Mouse (Mus musculus): Measurements from ENCODE around the gene Lsm7.

Gene Lsm7

GRCm38 (mm10) chr10:80813366-80813765, 41.6 kb downstream of the Lsm7 start, which contains the start of gene Jsrp1:
TSS of gene Jsrp1 (minus strand) at chr10:80813498.
- DNase-seq (ENCODE audit: low spot score in 2 of 2) = no peak

GRCm38 (mm10) chr10:80812391-80813041, 42.5 kb downstream of the Lsm7 start:
- DNase-seq (ENCODE audit: low spot score in 2 of 2) = no peak

- DNase-seq (ENCODE audit: low spot score in 2 of 2) = no peak
Observed at GRCm38 (mm10) chr10:80810084-80810483, 44.9 kb downstream of the Lsm7 start.

DNA sequence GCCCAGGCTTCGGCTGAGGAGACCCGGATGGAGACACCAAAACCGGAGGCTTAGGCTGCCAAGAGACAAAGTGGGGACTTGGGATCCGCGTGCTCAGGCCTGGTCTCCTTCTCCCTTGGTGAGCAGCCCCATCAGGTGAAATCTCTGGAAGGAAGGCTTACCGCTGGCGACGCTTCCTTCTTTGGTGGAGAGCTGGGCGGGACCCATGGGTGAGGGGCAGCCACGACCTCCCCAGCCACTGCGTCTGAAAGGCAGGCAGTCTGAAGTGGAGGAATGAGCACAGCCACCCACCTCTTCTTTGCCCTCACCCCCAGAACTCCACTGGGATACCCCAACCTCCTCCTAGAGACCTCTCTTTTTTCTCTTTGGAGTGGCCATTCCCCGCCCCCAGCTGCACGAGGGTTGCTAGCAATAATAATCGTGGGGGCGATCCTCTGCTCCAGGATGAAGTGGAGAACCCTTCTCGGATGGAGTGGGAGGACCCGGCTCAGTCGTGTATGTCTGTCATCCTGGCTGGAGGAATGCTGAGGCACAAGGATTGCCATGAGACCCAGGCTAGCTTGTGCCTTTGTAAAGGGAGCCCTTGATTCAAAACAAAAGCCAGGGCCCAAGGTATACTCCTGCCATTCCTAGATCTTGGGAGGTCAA, 45.9 kb downstream of the Lsm7 start:
- DNase-seq (ENCODE audit: low spot score in 2 of 2) = peak; percentile 42 to 54

DNA sequence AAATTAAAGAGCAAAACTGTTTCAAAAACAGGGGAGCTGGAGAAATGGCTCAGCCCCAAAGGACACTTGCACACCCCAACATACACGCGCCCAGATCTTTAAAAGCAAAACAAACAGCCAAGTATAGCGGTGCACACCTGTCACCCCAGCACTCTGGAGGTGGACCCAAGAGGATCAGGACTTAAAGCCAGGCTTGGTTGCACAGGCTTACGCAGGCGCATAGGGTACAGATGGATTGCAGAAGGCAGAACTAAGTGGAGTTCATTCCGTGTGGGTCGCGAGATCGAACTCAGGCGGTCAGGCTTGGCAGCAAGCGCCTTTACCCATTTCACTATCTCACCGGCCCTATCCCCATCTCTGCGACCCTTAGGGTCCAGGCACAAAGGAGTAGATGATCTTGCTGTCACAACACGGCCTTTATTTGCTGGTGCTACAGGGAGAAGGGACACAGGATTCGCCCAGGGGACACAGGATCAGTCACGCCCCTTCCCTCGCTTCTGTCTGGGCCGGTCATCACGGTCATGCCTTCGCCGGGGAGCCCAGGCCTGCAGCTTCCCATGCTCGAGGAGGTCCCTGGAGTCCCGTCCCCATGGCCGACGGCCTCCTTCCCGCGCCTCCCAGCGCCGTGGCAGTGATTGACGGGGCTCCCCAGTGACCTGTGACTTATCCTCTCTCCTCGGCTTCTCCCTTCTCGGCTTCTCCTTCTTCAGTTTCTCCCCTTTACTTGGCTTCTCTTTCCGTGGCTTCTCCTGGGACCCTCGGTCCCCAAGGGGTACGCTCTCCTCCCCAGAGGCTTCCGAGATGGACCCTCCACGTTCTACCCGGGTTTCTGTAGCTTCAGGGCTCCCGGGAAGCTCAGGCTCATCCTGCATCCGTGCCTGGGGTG, 46.7 kb downstream of the Lsm7 start:
- no peak for DNase-seq (ENCODE audit: low spot score in 2 of 2)

GRCm38 (mm10) chr10:80807057-80807627, 47.9 kb downstream of the Lsm7 start:
- peak; percentile 89 to 92 for DNase-seq (ENCODE audit: low spot score in 2 of 2)

DNA sequence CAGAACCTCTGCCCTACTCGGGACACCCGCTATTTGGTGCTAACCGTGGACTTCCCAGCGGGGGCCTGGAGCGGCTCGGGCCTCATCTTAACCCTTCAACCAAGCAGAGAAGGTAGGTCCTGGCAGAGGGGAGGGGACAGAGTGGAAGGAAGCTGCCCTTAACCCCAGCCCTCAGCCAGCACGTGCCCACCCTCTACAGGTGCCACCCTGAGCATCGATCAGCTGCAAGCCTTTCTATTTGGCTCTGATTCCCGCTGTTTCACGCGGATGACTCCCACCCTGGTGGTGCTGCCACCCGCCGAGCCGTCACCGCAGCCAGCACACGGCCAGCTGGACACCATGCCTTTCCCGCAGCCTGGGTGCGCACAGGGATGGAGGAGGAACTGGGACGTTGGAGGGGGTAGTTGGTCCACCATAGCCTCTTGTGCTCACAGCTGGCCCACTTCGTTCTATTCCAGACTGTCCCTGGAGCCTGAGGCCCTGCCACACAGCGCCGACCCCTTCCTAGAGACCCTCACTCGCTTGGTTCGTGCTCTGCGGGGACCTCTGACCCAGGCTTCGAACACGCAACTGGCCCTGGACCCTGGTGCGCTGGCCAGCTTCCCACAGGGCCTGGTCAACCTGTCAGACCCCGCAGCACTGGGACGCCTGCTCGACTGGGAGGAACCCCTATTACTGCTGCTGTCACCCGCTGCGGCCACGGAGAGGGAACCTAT, 48.5 kb downstream of the Lsm7 start:
- no peak for DNase-seq (ENCODE audit: low spot score in 2 of 2)

DNA sequence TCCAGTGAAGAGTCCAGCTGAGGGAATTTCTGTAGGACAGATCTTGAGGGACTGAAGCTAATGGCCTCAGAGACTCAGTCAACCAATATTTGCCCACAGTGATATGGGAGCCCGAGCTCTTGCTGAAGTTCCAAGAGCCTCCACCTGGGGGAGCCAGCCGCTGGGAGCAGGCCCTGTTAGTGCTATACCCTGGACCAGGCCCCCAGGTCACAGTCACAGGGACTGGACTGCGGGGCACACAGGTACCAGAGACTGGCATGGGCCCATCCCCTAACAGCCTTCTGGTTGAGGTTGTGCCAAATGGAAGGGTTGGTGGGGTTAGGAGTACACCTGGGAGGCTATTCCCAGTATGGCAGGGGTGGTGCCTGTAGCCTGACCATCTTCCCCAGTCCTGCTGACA, 49.1 kb downstream of the Lsm7 start:
- peak; percentile 76 for DNase-seq (ENCODE audit: low spot score in 2 of 2)

GRCm38 (mm10) chr10:80805322-80805721, 49.7 kb downstream of the Lsm7 start:
- DNase-seq (ENCODE audit: low spot score in 2 of 2) = no peak

DNA sequence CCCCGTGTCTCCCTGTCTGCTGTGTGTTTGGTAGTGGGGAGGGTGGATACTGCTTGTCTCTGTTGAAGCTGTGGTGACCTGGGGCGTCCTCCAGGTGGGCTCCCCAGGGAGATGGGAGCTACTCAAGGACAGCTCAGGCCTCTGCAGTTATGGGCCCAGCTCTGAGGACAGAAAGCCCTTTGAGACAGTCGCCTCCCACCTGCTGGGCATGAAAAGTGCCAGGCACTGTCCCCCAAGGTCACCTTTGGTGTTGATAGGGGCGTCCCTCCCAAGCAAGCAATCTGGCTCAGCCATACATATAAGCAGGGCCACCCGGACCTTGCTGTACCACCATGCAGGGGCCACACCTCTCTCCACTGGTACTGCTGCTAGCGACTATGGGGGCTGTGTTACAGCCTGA, 50.1 kb downstream of the Lsm7 start, which contains the start of gene Amh:
Amh (plus strand) TSS at position 328 of the 400 bp plus-strand sequence.
- DNase-seq (ENCODE audit: low spot score in 2 of 2) = no peak

GRCm38 (mm10) chr10:80804340-80804739, 50.7 kb downstream of the Lsm7 start:
- DNase-seq (ENCODE audit: low spot score in 2 of 2) = no peak

DNA sequence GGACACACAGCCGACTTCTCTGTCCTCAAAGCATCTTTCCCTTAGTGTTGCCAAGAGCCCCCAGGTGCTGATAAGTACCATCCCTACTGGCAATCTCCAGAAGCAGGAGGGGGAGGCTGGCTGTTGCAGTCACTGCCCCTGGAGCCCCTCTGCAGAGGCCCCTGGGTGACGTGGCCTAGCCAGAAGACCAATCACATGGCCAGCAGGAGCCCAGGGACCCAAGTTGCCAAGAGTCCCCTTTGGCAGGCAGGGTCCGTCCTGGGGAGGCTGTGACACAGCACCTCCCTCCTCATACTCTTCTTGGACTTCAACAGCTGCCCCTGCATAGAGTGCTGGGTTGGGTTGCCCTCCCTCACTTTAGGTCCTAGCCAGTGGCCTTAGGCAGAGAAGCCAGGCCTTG, 52.0 kb downstream of the Lsm7 start:
- DNase-seq (ENCODE audit: low spot score in 2 of 2) = no peak
